Mouse (Mus musculus) small intestine, adult 2 months (tissue): Measurements from ENCODE around the gene Aire.

Experiments used
- CTCF ChIP-seq: fragments of 200-500 bp; IDR thresholded peaks from 2 replicates; pipeline ENCODE4 v1.5.1; 2012; ENCODE audit warnings: low read depth, mild to moderate bottlenecking, control low read depth, inconsistent platforms, low read length, moderate library complexity, mixed read lengths; ENCODE audit not compliant: insufficient replicate concordance, insufficient read length; ENCODE audit errors: extremely low read depth
- POLR2A ChIP-seq: fragments of 200-500 bp; IDR thresholded peaks from 2 replicates; pipeline ENCODE4 v1.6.1; 2012; ENCODE audit warnings: low read depth, mild to moderate bottlenecking, control low read depth, inconsistent platforms, low read length, moderate library complexity

- TF ChIP-seq POLR2A = no peak
- TF ChIP-seq CTCF = no peak
Measured at GRCm38 (mm10) chr10:78074151-78074550, 30.7 kb upstream of the Aire start.
